Mouse (Mus musculus): ENCODE measurements around the gene Cutc. TPM values are rescaled to one million over a fixed set of nuclear protein-coding genes. Genes with fewer than 3 reads are reported as not detected.

Gene Cutc
- polyA plus RNA-seq (2015; fragmentation: Nextera tagmentation; extraction: Ambion mirVana), result 8.8 and 9.2 TPM in 2 replicates

- peak; percentile 94 for ATAC-seq (ENCODE audit: low read depth)
- peak within 1 kb of the TSS; percentile 65 for H3K4me2 ChIP-seq
- peak within 1 kb of the TSS; percentile 97 for H3K27ac ChIP-seq (replicated peaks)
- H3K9me3 ChIP-seq, result no peaks in the 10 kb centered on the region
- H3K27me3 ChIP-seq, result no peaks in the 10 kb centered on the region
- peak within 1 kb of the TSS; percentile 82 for H3K9ac ChIP-seq
- peaks cover 19% of the 10 kb centered on the region for H3K4me1 ChIP-seq (replicated peaks)
- peak within 1 kb of the TSS; percentile 69 for H3K4me3 ChIP-seq
- WGBS, result 1% methylated on average over 61 of the region's 62 CpGs
- H3K36me3 ChIP-seq, result peaks cover 29% of the 10 kb centered on the region
Measured at GRCm38 (mm10) chr19:43752489-43753225, at the start of gene Cutc, which contains the start of gene Cox15. Gene Cutc, plus strand, starts transcription at chr19:43752996. Gene Cox15, minus strand, starts transcription at chr19:43753000.

GRCm38 (mm10) chr19:43704211-43704610, 48.6 kb upstream of the Cutc start:
- Histone ChIP-seq H3K9me3 (no peaks in the 10 kb centered on the region), H3K9ac (no peak overlapping the region), H3K27me3 (no peaks in the 10 kb centered on the region), H3K36me3 (peaks cover 85% of the 10 kb centered on the region), H3K4me3 (no peak overlapping the region), H3K4me2 (no peak overlapping the region), H3K27ac (replicated peaks) (no peak overlapping the region), H3K4me1 (replicated peaks) (peaks cover 4% of the 10 kb centered on the region; the same call in 1 of the 2 replicates)
- no peak for ATAC-seq (ENCODE audit: low read depth)
- 93% methylated on average over 11 of the region's 11 CpGs for WGBS

GRCm38 (mm10) chr19:43704787-43705497, 47.9 kb upstream of the Cutc start:
- Histone ChIP-seq H3K4me1 (replicated peaks) (peaks cover 7% of the 10 kb centered on the region; the same call in 1 of the 2 replicates), H3K27ac (replicated peaks) (no peak overlapping the region), H3K36me3 (peaks cover 81% of the 10 kb centered on the region), H3K4me2 (no peak overlapping the region), H3K27me3 (no peaks in the 10 kb centered on the region), H3K9ac (no peak overlapping the region), H3K4me3 (no peak overlapping the region), H3K9me3 (no peaks in the 10 kb centered on the region)
- ATAC-seq (ENCODE audit: low read depth), result no peak
- WGBS, result 92% methylated on average over 17 of the region's 17 CpGs

- H3K27ac ChIP-seq (replicated peaks), result no peak overlapping the region
- H3K27me3 ChIP-seq, result no peaks in the 10 kb centered on the region
- H3K9ac ChIP-seq, result no peak overlapping the region
- H3K4me1 ChIP-seq (replicated peaks), result peaks cover 7% of the 10 kb centered on the region; the same call in 1 of the 2 replicates
- no peaks in the 10 kb centered on the region for H3K9me3 ChIP-seq
- ATAC-seq (ENCODE audit: low read depth), result no peak
- H3K4me3 ChIP-seq, result no peak overlapping the region
- no peak overlapping the region for H3K4me2 ChIP-seq
- WGBS, result 96% methylated on average over 7 of the region's 7 CpGs
- peaks cover 62% of the 10 kb centered on the region for H3K36me3 ChIP-seq
Measured at GRCm38 (mm10) chr19:43708206-43708605, 44.6 kb upstream of the Cutc start.

DNA sequence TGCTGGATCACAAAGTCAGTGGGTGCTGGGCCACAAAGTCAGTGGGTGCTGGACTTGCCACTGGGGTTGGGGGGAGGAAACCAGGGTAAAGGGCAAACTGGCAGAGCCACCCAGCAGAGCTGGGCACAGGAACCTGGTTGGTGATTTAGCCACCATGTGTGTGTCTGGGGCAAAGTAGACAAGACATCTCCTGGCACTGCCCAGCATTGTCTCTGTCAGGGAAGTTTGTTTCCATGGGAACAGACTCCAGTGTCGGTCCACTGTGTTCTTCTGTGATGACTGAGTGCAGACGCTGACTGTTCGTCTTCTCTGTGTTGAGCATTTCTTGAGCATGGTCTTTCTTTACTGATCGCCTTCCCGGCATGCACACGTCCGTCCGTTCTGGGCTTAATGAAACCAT, 43.5 kb upstream of the Cutc start:
- H3K4me2 ChIP-seq, result no peak overlapping the region
- H3K4me3 ChIP-seq, result no peak overlapping the region
- 59% methylated on average over 8 of the region's 8 CpGs for WGBS
- no peak overlapping the region for H3K9ac ChIP-seq
- H3K4me1 ChIP-seq (replicated peaks), result peaks cover 7% of the 10 kb centered on the region; the same call in 1 of the 2 replicates
- peaks cover 56% of the 10 kb centered on the region for H3K36me3 ChIP-seq
- H3K9me3 ChIP-seq, result no peaks in the 10 kb centered on the region
- no peak overlapping the region for H3K27ac ChIP-seq (replicated peaks)
- no peaks in the 10 kb centered on the region for H3K27me3 ChIP-seq
- ATAC-seq (ENCODE audit: low read depth), result no peak

DNA sequence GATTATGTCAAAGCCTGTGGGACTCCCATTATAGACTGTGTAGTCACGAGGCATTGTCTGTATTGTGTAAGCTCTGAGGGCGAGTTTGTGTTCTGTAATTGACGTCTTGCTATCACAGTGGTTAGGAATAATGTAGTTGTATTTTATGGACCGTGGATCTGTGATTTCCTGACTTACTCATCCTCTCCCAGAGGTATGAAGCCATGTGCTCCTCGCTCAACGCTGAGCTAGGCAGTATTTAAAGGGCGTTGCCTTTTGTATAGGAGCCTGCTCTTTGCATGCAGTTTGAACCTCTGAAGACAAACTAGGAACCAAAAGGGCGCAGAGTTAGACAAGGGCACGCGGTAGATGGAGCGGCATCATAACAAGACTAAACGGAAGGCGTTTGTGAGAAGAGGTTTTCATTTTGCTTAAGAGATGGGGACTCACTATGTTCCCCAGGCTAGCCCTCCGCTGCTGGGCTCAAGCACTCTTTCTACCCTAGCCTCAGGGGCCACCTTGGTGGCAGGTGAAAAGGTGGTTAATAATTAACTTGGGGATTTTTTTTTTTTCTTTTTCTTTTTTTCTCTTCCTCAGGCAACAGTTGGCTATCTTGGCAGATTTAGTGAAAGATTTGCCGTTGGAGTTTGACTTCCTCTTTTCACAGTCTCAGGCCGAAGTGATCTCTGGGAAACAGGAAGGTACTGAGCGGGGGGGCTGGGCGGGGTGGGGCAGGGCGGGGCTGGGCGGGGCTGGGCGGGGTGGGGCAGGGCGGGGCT, 41.5 kb upstream of the Cutc start:
- H3K4me2 ChIP-seq, result no peak overlapping the region
- ATAC-seq (ENCODE audit: low read depth), result no peak
- H3K36me3 ChIP-seq, result peaks cover 40% of the 10 kb centered on the region
- H3K4me3 ChIP-seq, result no peak overlapping the region
- no peak overlapping the region for H3K9ac ChIP-seq
- no peak overlapping the region for H3K27ac ChIP-seq (replicated peaks)
- 55% methylated on average over 22 of the region's 22 CpGs for WGBS
- H3K27me3 ChIP-seq, result no peaks in the 10 kb centered on the region
- no peaks in the 10 kb centered on the region for H3K9me3 ChIP-seq
- peaks cover 7% of the 10 kb centered on the region; the same call in 1 of the 2 replicates for H3K4me1 ChIP-seq (replicated peaks)

DNA sequence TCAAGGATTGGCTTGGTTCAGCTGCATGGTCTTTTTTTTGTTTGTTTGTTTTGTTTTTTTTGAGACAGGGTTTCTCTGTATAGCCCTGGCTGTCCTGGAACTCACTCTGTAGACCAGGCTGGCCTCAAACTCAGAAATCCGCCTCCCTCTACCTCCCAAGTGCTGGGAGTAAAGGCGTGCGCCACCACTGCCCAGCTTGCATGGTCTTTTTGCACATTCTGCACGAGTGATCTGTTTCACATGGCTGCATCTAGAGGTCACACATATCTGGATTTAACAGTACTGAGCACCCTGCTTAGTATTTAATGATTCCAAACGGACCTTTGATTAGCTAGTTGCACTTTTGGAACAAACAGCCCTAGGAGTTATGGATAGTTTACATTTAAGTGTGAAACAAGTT, 40.8 kb upstream of the Cutc start:
- 77% methylated on average over 5 of the region's 5 CpGs for WGBS
- Histone ChIP-seq H3K4me3 (no peak overlapping the region), H3K4me1 (replicated peaks) (peaks cover 7% of the 10 kb centered on the region; the same call in 1 of the 2 replicates), H3K27ac (replicated peaks) (no peak overlapping the region), H3K9me3 (no peaks in the 10 kb centered on the region), H3K4me2 (no peak overlapping the region), H3K36me3 (peaks cover 33% of the 10 kb centered on the region), H3K9ac (no peak overlapping the region), H3K27me3 (no peaks in the 10 kb centered on the region)
- ATAC-seq (ENCODE audit: low read depth), result no peak

- 94% methylated on average over 11 of the region's 11 CpGs for WGBS
- no peaks in the 10 kb centered on the region for H3K9me3 ChIP-seq
- no peak for ATAC-seq (ENCODE audit: low read depth)
- H3K36me3 ChIP-seq, result peaks cover 66% of the 10 kb centered on the region
- no peaks in the 10 kb centered on the region for H3K4me1 ChIP-seq (replicated peaks)
- H3K27ac ChIP-seq (replicated peaks), result no peak overlapping the region
- H3K9ac ChIP-seq, result no peak overlapping the region
- H3K4me3 ChIP-seq, result no peak overlapping the region
- H3K27me3 ChIP-seq, result no peaks in the 10 kb centered on the region
- H3K4me2 ChIP-seq, result no peak overlapping the region
Measured at GRCm38 (mm10) chr19:43720061-43720460, 32.7 kb upstream of the Cutc start.

DNA sequence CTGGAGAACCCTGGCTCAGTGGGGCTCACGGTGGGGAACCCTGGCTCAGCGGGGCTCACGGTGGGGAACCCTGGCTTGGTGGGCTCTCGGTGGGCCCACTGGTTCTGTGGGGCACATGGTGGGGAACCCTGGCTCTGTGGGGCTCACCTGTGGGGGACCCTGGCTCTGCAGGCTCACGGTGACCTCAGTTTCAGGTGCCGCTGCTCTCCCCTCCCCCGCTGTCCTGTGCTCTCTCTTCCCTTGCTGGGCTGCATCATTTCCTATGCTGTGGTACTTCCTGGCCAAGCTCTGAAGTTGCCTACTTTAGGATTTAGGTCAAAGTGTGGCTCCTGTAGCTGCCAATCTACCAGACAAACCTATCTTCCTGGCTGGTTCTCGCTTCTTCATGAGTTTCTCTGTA, 29.9 kb upstream of the Cutc start:
- no peak overlapping the region for H3K27ac ChIP-seq (replicated peaks)
- no peak overlapping the region for H3K4me2 ChIP-seq
- WGBS, result 89% methylated on average over 8 of the region's 8 CpGs
- ATAC-seq (ENCODE audit: low read depth), result no peak
- no peaks in the 10 kb centered on the region for H3K9me3 ChIP-seq
- H3K27me3 ChIP-seq, result no peaks in the 10 kb centered on the region
- peaks cover 82% of the 10 kb centered on the region for H3K36me3 ChIP-seq
- H3K4me1 ChIP-seq (replicated peaks), result no peaks in the 10 kb centered on the region
- no peak overlapping the region for H3K4me3 ChIP-seq
- no peak overlapping the region for H3K9ac ChIP-seq

DNA sequence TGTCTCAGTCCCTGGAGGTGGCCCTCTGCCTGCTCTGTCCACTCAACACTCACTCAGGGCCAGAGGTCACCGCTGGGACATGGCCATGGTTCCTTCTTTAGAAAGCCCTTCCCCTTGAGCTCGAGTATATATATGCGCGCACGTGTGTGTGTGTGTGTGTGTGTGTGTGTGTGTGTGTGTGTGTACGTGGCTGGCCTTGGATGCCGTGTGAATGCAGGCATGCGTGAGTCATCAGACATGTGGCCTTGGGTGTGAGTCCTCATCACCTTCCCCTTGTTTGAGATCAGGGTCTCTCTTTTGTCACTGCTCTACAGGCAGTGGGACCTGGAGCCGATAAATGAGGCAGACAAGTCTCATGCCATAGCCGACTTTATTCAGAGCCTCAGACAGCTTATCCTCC, 29.3 kb upstream of the Cutc start:
- Histone ChIP-seq H3K36me3 (peaks cover 82% of the 10 kb centered on the region), H3K27me3 (no peaks in the 10 kb centered on the region), H3K4me1 (replicated peaks) (no peaks in the 10 kb centered on the region), H3K9ac (no peak overlapping the region), H3K9me3 (no peaks in the 10 kb centered on the region), H3K4me2 (no peak overlapping the region), H3K4me3 (no peak overlapping the region), H3K27ac (replicated peaks) (no peak overlapping the region)
- ATAC-seq (ENCODE audit: low read depth), result no peak
- WGBS, result 90% methylated on average over 10 of the region's 10 CpGs

DNA sequence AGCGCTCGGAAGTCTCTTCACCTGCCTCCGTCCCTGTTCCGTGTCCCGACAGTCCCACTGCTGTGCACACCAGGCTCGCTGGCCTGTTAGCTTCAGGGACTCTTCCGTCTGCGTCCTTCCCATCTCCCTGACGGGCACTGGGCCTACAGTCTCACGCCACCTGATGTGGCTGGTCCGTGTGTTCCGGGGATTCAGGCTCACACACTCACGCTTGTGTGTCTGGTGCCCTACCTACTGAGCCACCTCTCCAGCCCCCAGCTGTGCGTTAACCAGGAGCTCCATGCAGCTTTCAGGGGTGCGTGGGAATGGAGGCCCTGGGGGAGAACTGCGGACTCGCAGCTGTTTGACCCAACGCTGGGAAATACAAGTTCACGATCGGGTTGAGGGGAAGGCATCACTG, 28.6 kb upstream of the Cutc start:
- Histone ChIP-seq H3K4me3 (no peak overlapping the region), H3K9me3 (no peaks in the 10 kb centered on the region), H3K27ac (replicated peaks) (no peak overlapping the region), H3K9ac (no peak overlapping the region), H3K4me2 (no peak overlapping the region), H3K27me3 (no peaks in the 10 kb centered on the region), H3K36me3 (peaks cover 82% of the 10 kb centered on the region), H3K4me1 (replicated peaks) (no peaks in the 10 kb centered on the region)
- ATAC-seq (ENCODE audit: low read depth), result no peak
- 91% methylated on average over 20 of the region's 20 CpGs for WGBS

- 86% methylated on average over 7 of the region's 7 CpGs for WGBS
- Histone ChIP-seq H3K36me3 (peaks cover 85% of the 10 kb centered on the region), H3K4me1 (replicated peaks) (peaks cover 4% of the 10 kb centered on the region; the same call in 1 of the 2 replicates), H3K4me3 (no peak overlapping the region), H3K4me2 (no peak overlapping the region), H3K27me3 (no peaks in the 10 kb centered on the region), H3K9me3 (no peaks in the 10 kb centered on the region), H3K9ac (no peak overlapping the region; the same call in 1 of the 2 replicates), H3K27ac (replicated peaks) (no peak overlapping the region)
- ATAC-seq (ENCODE audit: low read depth), result no peak
Measured at GRCm38 (mm10) chr19:43724821-43725220, 28.0 kb upstream of the Cutc start.

Data from neural tube, embryonic 13.5 days (tissue).